Mouse (Mus musculus) heart, postnatal 0 days (tissue): ENCODE results near the gene Rtn4ip1. TPM values are rescaled to one million over a fixed set of nuclear protein-coding genes. Genes with fewer than 3 reads are reported as not detected.

ENCODE experiments used
- ATAC-seq: fragments of 200-750 bp; cut with Nextera tagmentation; 2 replicates; pipeline ENCODE4 v1.8.0; 2017; ENCODE audit warnings: low read depth, moderate number of reproducible peaks, moderate library complexity; ENCODE audit not compliant: insufficient read depth
- DNase-seq: peaks from one replicate; pipeline ENCODE4 v3.0.0-alpha.2; 2016; ENCODE audit warnings: low spot score
- H3K27ac ChIP-seq: fragments of 300-500 bp; sonication (generic); 2 replicates; pipeline ENCODE4 v1.5.1; 2014; ENCODE audit warnings: low read depth, mild to moderate bottlenecking
- H3K27me3 ChIP-seq: fragments of 300-500 bp; sonication (generic); 2 replicates; pipeline ENCODE4 v1.6.1; 2014; ENCODE audit warnings: low read length, mixed read lengths; ENCODE audit not compliant: control insufficient read depth, insufficient read depth
- H3K36me3 ChIP-seq: fragments of 300-500 bp; sonication (generic); replicated peaks from 2 replicates; pipeline ENCODE4 v1.6.1; 2014; ENCODE audit warnings: low read length, mixed read lengths; ENCODE audit not compliant: control insufficient read depth, insufficient read depth
- H3K4me1 ChIP-seq: fragments of 300-500 bp; sonication (generic); 2 replicates; pipeline ENCODE4 v1.6.1; 2014; ENCODE audit warnings: antibody characterized with exemption; ENCODE audit not compliant: control insufficient read depth, insufficient read depth
- H3K4me2 ChIP-seq: fragments of 300-500 bp; sonication (generic); 2 replicates; pipeline ENCODE4 v1.6.1; 2014; ENCODE audit warnings: low read depth, mild to moderate bottlenecking, low read length, moderate library complexity
- H3K4me3 ChIP-seq: fragments of 300-500 bp; sonication (generic); 2 replicates; pipeline ENCODE4 v1.5.1; 2014; ENCODE audit warnings: low read depth, low read length
- H3K9ac ChIP-seq: fragments of 300-500 bp; sonication (generic); replicated peaks from 2 replicates; pipeline ENCODE4 v1.6.1; 2014; ENCODE audit warnings: low read depth, low read length, mixed read lengths
- H3K9me3 ChIP-seq: fragments of 300-500 bp; sonication (generic); replicated peaks from 2 replicates; pipeline ENCODE4 v1.6.1; 2016; ENCODE audit warnings: low read length; ENCODE audit not compliant: control insufficient read depth
- CTCF ChIP-seq: IDR thresholded peaks from 2 replicates; pipeline ENCODE4 v1.5.1; 2016; ENCODE audit warnings: antibody characterized with exemption, control low read depth, low read depth
- EP300 ChIP-seq: IDR thresholded peaks from 2 replicates; pipeline ENCODE4 v1.6.1; 2016; ENCODE audit warnings: antibody characterized with exemption, low read depth
- WGBS: fragments of 180-500 bp; shearing (Covaris S2); extraction: QIAGEN DNeasy Blood & Tissue Kit; methylation state at CpG from one replicate; pipeline ENCODE4 v1.1.7; 2014; 5-methylcytosine and 5-hydroxymethylcytosine counted together
- polyA plus RNA-seq: library from polyadenylated mRNA; unstranded; fragments of >200 nt; fragmentation: Nextera tagmentation; extraction: Ambion mirVana; gene quantifications from 2 replicates; pipeline ENCODE4 v1.2.1, GENCODE M21; 2015
- total RNA-seq: library from RNA; depleted of rRNA; stranded (reverse); fragments of >200 nt; gene quantifications from 2 replicates; pipeline ENCODE4 v1.2.3, GENCODE M21; 2014; ENCODE audit warnings: low replicate concordance

Gene Rtn4ip1
- total and polyA plus RNA-seq, 2 experiments from 2014 or later = 12.0 to 32.9 TPM

DNA sequence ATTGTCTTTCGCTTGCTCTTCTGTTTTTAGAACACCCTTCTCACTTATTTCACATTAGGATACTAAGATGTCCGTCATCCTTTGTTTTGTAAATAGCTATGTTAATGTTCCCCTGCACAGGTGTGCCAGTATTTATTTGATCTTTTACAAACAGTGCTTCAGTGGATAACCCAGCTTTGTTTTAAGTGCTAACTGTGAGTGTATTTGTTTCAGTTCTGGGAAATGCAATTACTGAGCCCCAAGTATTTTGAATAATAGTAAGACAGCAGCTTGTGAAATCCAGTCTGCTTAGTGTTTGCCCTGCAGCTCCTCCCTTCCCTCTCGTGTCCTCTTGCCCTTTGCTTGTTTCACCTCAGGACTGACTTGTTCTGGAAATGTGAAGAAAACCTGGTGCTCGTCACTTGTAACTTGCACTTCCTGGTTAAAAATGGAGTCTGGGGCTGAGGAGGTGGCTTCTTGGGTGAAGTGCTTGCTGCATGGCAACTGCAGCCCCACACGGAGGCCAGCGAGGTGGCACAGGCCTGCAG is 37.6 kb downstream of the Rtn4ip1 start:
- 75% methylated on average over 6 of the region's 6 CpGs for WGBS
- no peak overlapping the region for H3K27ac ChIP-seq
- ATAC-seq = no peak
- DNase-seq = no peak
- H3K27me3 ChIP-seq = no peaks in the 10 kb centered on the region
- no peaks in the 10 kb centered on the region for H3K4me1 ChIP-seq
- H3K9me3 ChIP-seq = no peaks in the 10 kb centered on the region
- TF ChIP-seq EP300 (no peak), CTCF (no peak)
- H3K9ac ChIP-seq = no peak overlapping the region
- H3K4me2 ChIP-seq = no peak overlapping the region
- H3K36me3 ChIP-seq = peaks cover 38% of the 10 kb centered on the region
- H3K4me3 ChIP-seq = no peak overlapping the region

DNA sequence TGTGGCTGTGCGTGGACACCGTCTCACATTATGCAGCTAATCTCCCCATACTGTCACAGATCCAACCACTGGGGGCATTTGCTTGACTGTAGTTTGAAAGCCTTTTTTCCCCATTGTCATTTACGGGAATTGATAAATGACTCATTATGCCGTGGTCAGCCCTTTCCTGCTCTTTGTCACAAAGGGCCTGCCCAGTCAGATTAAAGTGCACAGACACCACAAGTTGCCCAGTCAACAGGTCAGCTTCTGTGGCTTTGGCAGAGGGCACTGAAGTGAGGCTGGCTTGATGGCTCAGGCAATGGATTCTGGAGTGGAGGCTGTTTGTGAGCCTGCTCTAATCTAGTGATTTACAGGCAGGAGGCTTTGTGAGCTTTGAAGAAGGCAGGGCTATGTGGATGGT is 42.1 kb downstream of the Rtn4ip1 start:
- Histone ChIP-seq H3K27ac (no peak overlapping the region), H3K9ac (no peak overlapping the region), H3K27me3 (no peaks in the 10 kb centered on the region), H3K9me3 (no peaks in the 10 kb centered on the region), H3K36me3 (peaks cover 27% of the 10 kb centered on the region), H3K4me1 (no peaks in the 10 kb centered on the region), H3K4me2 (no peak overlapping the region), H3K4me3 (no peak overlapping the region)
- ATAC-seq (no peak), DNase-seq (no peak)
- 54% methylated on average over 4 of the region's 4 CpGs for WGBS
- TF ChIP-seq CTCF = no peak
- no peak for TF ChIP-seq EP300

DNA sequence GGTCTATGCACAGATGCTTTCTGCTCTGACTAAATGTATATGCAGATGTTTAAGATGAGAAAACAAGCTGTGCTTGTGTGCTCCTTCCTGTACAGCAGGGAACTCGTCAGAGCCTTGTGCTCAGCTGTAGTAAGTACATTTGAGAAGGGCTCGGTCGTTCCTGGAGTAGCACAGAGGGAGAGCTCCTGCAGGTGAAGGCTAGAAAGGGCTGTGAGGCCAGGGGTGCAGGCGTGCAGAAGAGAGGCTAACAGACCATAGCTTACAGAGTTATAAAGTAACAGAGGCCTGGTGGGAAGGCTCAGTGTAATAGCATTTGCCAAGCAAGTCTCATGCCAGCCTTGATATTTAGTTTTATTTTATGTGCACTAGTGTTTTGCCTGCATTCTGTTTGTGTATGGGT is 43.8 kb downstream of the Rtn4ip1 start:
- ATAC-seq (no peak), DNase-seq (no peak)
- no peak overlapping the region for H3K4me3 ChIP-seq
- no peak overlapping the region for H3K27ac ChIP-seq
- no peaks in the 10 kb centered on the region for H3K27me3 ChIP-seq
- WGBS = 83% methylated on average over 4 of the region's 4 CpGs
- no peaks in the 10 kb centered on the region for H3K4me1 ChIP-seq
- no peak overlapping the region for H3K9ac ChIP-seq
- H3K36me3 ChIP-seq = peaks cover 25% of the 10 kb centered on the region
- H3K4me2 ChIP-seq = no peak overlapping the region
- no peaks in the 10 kb centered on the region for H3K9me3 ChIP-seq
- TF ChIP-seq EP300 (no peak), CTCF (no peak)

DNA sequence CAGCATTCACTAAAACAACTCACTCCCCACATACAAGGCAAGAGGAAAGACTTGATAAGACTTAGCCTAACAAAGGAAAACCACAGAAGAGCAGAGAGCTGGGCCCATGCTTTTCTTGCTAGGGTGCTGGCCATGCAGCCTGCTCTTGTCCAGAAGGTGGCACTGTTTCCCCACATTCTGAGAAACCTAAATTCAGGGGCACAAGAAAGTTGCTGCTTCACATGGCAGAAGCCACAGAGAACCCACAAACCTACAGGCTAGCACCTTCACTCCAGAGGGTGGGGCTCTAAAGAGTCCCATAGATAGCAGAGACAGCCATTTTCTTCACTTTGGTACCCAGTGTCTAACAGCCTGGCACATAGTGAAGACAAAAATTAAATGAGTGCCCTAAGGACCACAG is 52.3 kb downstream of the Rtn4ip1 start:
- H3K4me3 ChIP-seq = no peak overlapping the region
- no peak overlapping the region for H3K9ac ChIP-seq
- no peaks in the 10 kb centered on the region for H3K4me1 ChIP-seq
- DNase-seq (peak; percentile 41), ATAC-seq (no peak)
- H3K9me3 ChIP-seq = no peaks in the 10 kb centered on the region
- no peak overlapping the region for H3K27ac ChIP-seq
- H3K36me3 ChIP-seq = 0 out of 2 replicates have a peak, but pooled peaks cover 5% of the 10 kb centered on the region
- H3K4me2 ChIP-seq = no peak overlapping the region
- H3K27me3 ChIP-seq = no peaks in the 10 kb centered on the region
- TF ChIP-seq EP300 (no peak), CTCF (peak; percentile 94)

DNA sequence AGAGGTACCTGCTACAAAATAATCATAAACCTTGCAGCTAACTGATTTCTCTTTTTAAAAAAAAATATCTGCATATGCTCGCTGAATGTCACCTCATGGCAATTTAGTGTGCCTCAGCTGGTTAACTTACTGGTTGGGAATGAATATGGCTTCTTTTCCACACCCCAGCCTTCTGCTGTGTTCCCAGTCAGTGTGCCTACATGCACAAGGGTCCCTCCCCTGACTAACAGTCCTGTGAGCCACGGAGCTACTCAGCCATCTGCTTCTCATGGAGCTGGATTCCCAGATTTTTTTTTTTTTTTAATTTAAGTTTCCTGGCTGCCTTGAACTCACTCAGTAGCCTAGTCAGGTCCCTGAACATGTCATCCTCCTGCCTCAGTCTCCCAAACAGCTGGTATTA is 63.3 kb downstream of the Rtn4ip1 start:
- H3K4me1 ChIP-seq = no peaks in the 10 kb centered on the region
- H3K27me3 ChIP-seq = no peaks in the 10 kb centered on the region
- H3K36me3 ChIP-seq = no peaks in the 10 kb centered on the region
- 70% methylated on average over 2 of the region's 2 CpGs for WGBS
- no peak overlapping the region for H3K9ac ChIP-seq
- DNase-seq = no peak
- H3K27ac ChIP-seq = no peak overlapping the region
- no peaks in the 10 kb centered on the region for H3K9me3 ChIP-seq
- H3K4me2 ChIP-seq = no peak overlapping the region
- no peak for ATAC-seq
- H3K4me3 ChIP-seq = no peak overlapping the region
- TF ChIP-seq EP300 (no peak), CTCF (no peak)

DNA sequence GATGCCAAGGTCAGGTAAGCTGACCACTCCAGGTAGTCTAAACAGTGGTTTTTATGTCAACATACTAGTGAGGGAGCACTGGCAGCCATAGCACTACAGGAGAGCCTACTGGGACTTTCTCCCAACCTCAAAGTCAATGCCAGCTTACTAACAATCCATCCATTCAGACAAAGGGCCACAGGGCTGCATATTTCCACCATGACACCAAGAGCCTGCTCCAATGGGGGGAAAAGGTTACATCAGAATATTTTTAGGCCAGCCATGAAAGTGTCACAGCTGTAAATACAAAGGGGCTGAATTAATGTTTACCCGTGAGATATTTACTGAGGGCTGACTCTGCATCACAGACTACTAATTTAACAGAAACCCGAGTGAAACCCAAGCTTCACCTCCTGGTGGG is 71.6 kb downstream of the Rtn4ip1 start:
- 69% methylated on average over 2 of the region's 2 CpGs for WGBS
- no peak for ATAC-seq
- H3K4me2 ChIP-seq = no peak overlapping the region

More for the DNA sequence above, 71.6 kb downstream of the Rtn4ip1 start:
- H3K9ac ChIP-seq = no peak overlapping the region
- H3K4me1 ChIP-seq = no peaks in the 10 kb centered on the region
- DNase-seq = no peak
- no peak for TF ChIP-seq EP300
- no peaks in the 10 kb centered on the region for H3K9me3 ChIP-seq
- no peaks in the 10 kb centered on the region for H3K27me3 ChIP-seq
- no peak overlapping the region for H3K27ac ChIP-seq
- no peaks in the 10 kb centered on the region for H3K36me3 ChIP-seq
- H3K4me3 ChIP-seq = no peak overlapping the region
